Mouse (Mus musculus) heart, postnatal 4 days (tissue): Measurements from ENCODE around the gene Ccdc157. TPM values are rescaled to one million over a fixed set of nuclear protein-coding genes. Genes with fewer than 3 reads are reported as not detected.
"Not testable (repeated sequence)": the region's sequence is repeated elsewhere in the genome, so short reads cannot be mapped to it uniquely, and the experiment has no call there.

Experiments used
- DNase-seq: peaks from one replicate; pipeline ENCODE4 v3.0.0; 2021
- total RNA-seq, 2 experiments: library from RNA; stranded (reverse); gene quantifications; 2 replicates each; pipeline ENCODE4 v1.2.3; 2021

Gene Ccdc157
- 1 to 10 TPM; 5.8 to 6.5 TPM for total RNA-seq

DNA sequence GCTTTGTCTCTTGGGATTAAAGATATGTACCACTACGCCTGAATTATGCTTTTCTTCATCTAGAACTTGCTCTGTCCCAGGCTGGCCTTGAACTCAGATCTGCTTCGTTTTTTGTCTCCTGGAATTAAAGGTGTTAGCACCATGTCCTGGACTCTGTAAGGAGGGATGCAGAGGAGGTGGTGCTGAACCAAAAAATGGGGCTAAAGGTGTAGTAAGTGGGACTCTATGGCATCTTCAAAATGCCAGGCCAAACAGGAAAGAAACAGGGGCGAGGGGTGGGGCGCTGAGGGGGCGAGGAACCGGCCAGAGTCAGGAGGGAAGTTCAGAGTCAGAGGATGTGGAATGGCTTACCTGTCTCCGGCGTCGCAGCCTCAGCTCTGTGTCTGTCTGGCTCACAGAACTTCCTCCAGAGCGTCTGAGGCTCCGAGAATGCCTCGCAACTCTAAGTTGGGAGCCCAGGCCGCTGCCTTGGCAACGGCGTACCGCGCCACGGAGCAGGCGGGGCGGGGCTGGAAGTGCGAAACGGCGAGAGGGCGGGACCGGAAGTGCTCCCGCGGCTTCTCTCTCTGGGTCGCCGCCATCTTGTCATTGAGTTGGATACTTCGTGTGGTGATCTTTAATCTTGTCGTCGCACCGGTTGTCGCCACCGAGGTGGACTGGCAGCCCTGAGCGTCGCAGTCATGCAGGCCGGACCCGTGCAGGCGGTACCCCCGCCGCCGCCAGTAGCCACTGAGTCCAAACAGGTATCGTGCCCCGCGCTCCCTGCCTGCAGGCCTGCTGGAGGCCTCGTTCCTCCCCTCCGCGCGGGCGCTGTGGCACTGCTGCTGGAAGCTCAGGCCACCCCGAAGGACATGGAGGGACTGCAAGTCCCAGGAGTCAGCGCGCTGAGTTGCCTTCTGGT is at the start of gene Ccdc157, which contains the start of gene Sf3a1:
TSS of gene Ccdc157 (minus strand) at position 486 of the 901 bp plus-strand sequence.
TSS of gene Sf3a1 (plus strand) at position 543 of the 901 bp plus-strand sequence.
- peak; percentile 96 for DNase-seq

DNA sequence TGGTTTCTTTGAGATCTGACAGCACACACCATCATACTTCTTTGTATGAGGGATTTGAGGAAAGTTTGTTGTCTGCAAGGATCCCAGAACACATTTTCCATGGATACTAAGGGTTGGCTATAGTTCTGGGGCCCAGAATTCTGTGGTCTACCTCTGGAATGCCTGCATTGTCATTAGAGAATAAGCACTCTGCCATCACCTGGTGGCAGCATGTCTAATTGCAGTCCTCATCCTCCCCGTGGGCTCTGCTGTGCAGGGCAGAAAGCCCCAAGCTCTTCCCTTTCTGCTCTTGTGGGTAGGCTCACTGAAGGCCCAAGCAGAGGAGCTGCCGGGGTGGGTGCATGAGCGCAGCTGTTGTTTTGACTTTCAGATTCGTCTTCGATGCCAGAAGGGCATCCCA is 49.5 kb upstream of the Ccdc157 start:
- peak; percentile 37 for DNase-seq

DNA sequence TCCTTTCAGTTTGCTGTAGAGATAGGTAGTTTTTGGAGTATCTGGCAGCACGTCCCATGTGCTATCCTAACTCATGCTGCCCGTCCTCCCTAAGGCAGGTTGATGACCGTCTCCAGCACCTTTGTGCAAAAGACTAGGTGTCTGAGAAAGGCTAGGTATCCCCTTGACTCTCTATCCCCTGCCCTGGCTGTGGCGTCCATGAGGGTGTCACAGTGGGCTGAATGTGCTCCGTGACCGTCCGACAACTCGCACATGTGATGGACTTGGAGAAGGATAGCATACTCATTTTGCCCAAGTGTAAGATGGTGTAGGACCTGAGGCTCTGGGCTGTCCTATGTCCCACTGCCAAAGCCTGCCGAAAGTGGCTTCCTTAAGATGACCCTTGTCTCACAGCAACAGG is 47.6 kb upstream of the Ccdc157 start:
- DNase-seq: no peak

DNA sequence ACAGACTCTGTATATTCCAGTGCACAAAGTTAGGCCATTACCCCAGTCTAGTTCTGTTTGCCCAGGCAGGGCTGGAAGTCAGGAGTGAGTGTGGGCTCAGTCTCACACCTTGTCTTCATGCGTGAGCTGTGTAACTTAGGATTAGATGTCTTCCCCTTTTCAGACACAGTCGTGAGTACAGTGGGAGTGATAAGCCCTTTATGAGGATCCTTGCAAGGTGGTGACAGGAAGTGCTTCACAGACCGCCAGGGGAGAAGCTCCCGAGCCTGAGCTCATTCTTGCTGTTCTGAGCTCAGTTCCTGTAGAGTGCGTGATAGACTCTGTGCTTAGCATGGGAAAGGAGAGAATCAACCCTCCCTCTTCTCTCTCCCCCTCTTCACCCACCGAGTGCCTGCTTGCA is 46.5 kb upstream of the Ccdc157 start:
- DNase-seq: no peak

DNA sequence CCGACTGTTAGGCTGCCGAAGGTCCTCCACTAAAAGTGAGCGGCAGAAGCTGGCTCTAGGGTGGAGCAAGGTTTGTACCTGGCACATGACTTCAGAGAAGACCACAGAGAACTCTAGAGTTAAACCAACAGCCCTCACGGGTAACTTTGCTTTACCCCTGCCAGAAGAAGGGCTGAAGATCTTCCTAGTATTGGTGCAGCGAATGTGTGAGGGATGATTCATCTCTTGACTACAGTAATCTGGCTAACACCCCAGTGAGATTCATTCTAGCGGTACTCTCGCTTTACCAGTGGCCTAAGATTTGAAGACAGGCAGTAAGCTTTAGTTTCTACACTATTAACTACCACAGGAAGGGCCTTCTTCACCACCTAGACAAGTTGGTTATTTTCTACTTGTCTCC is 45.9 kb upstream of the Ccdc157 start:
- DNase-seq: no peak

DNA sequence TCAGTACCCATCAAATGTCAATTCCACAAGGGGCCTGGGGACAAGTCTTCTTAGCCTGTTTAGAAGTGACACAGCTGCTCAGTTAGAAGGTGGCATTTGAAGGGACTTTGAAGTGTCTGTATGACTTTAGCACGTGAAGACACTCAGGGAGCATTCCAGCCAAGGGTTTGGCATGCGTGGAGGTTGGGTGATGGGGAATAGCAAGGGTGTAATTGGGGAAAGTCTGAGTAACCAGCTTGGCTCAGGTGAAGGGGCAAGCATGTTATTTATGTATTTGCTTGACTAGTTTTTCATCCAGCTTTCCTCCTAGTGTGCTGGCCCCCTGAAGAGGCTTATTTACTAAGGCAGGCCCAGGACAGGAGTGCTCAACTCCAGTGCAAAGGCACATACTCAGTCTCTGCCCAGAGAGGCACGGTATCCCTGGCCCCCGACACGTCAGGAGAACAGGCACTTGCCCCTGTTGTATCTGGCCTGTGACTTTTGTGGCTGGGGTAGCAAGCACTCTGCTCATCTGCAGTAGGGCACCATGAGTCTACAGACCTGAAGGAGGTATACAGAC is 45.1 kb upstream of the Ccdc157 start:
- no peak for DNase-seq

DNA sequence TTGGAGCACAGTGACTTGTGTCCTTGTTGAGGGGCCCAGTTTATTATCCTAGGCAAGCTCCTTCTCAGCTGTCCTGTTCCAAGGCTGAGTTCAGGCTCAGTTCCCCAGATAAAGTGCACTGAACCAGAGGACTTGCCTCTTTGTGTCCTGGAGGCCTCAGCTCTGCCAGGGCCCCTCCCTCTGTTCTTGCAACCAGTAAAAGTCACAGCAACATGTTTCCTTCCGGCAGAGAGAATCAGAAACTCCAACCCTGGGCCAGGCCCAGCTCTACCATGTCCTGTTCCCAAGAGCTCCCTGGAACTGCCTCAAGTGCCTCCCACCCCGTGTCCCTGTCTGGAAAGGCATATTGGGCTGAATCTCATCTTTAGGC is 43.6 kb upstream of the Ccdc157 start:
- peak; percentile 78 for DNase-seq

DNA sequence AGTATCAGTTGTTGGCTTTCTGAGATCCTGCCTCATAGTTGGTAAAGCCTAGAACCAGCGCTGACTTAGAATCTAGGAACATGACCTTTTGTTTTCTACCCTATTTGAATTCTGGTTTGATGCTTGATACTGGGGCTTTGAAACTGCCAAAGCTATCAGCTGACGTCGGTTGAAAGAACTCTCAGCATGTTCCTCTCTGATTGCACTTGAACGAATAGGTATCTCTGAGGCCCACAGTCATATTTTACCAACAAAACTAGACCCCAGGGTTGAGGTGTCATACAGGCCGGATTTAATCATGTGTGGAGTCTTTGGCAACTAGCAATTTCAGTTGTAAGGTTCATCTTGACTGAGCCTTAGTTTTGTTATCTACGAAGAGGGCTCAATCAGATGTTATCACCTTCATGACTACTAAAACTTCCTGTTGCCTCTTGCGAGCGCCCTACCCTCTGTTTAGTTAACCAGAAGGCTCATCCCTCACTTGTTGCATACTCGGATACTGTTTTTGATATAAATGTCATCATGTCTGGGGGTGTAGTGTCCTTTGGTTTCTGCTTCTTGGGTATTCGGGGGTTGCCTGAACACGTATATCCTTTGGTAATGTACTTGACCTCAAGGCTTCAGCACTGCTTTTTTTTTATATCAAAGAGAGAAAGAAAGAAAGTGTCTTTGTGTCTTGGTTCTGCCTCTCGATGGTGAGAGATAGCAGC is 43.1 kb upstream of the Ccdc157 start:
- DNase-seq: no peak

DNA sequence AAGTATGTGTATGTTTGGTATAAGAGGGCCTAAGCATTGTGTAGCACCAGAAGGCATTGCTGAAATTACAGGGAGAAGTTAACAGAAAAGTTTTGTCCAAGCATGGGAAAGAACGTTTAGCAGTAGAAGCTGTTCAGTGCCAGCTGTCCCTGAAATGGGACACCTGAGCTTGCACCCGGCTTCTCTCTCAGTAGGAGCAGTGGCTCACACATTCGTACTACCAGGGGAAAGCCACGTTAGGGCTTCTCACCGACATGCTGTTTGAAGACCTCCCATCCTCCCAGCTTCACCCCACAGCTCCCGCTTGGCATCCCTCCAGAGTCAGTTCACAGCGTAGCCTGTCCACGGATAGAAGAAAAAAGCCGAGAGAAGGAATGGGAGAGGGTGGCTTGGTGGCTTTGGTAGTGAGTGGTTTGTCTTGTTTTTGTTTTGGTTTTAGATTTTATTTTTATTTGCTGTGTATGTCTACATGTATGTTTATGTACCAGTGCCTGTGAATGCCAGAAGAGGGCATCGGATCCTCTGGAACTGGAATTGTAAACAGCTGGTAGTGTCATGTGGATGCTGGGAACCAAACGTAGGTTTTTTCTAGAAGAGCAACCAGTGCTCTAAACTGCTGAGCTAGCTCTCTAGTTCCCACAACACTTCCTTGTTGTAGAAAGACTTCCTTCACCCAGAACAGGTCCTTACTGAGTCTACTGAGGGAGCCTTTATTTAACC is 42.0 kb upstream of the Ccdc157 start:
- peak; percentile 52 for DNase-seq

DNA sequence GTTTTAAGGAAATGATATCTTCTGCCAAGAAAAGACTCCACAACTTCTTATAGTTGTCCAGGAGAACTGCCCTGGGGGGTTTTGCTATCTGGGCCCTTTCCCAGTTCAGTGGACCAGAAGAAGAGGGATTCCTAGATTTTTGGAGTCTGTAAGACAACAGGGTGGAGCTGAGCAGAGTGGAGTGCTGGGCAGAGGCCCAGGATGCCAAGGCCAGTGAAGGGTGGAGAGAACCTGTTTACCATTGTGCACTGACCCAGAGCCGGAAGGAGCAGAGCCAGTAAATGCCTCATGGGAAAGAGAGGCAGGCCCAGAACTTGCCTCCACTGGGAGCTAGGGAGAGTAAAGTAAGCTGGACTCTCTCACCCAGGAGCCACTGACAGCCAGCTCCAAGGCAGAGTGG is 37.6 kb upstream of the Ccdc157 start:
- DNase-seq: no peak

DNA sequence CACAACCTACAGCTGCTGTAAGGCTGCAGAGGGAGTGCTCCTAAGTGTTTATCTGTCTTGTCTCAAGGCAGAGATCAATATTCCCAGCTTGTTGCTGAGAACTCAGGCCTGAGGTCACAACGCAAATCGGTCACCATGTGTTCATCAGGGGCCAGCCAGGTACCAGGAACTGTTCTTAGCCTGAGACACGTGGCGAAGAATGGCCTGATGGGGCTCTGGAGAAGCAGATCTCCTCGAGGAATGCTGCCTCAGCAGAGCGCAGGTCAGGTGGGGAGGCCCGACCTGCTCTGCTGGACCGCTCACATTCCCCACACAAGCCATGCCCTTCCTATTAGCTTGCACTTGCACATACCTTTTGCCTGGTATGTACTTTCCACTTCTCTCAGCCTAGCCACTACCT is 36.5 kb upstream of the Ccdc157 start:
- no peak for DNase-seq

DNA sequence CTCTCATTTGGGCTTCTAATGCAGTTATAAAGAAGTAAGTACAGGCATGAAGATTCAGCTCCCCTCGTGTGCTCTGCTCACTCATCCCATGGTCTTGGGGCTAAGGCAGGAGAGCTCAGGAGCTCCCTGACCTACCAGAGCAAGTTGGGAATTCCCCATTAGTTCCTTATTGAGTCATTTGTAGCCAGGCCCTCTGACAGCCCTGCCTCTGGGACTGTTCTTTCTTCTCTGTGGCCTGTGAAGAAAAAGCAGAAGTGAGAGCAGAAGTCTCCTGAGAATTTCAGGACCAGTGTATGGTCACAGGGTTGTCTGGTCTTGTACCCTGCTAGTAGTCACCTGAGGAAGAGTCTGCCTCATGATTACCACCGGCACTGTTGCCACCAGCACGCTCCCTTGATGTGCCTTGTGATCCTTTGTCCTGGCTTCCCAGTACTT is 35.5 kb upstream of the Ccdc157 start:
- no peak for DNase-seq

DNA sequence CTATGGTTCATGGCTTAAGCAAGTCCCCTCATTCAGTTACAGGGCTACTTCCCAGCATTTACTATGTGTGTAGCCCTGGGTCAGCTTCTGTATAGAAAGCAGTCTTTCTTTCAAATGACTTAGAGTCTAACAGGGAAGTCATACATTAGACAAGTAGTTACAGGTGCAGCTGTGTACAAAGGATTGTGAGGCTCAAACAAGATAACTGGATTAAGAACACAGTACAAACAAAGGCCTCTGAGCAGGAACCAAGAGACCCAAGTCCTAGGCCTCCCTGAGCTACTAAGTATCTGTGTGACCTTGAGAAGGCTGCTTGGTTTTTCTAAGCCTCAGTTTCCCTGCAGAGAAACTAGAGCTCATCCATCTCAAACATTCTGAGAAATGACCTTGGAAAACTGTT is 33.3 kb upstream of the Ccdc157 start:
- DNase-seq: no peak

DNA sequence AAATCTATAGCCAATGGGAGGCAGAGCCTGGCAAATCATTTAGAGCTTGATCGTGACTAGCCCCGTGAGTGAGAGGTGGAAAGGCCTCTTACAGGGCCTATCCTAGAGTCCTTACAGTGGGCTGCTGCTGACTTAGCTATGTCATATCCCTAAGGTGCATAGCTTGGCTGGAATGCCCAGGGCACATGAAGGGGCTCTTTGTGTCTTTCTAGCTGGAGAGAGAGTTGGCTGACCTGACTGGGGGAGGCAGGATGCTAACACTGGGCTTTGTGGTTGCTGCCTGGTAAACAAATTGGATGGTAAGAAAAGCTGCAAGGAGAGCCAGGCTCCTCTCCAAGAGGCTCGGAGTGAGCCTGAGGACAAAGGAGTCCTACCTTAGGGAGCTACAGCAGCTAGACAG is 32.7 kb upstream of the Ccdc157 start:
- no peak for DNase-seq

DNA sequence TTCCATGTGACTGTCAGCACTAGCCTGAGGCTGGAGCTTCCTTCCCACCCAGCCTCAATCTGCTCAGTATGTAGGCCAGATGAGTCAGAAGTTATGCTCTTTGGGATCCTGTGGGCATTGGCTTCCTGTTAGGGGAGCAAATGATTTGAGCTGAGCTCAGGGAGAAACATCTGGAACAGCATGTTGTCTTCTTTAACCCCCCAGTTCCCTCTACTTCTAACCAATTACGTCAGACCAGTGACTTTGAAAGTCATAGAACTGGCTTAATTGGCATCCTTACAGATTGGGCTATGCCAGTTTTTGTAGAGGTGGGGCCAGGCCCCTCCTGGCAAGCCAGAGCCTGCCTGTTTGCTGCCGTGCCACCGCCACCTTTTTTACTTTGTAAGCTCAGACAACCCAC is 30.6 kb upstream of the Ccdc157 start:
- DNase-seq: no peak

DNA sequence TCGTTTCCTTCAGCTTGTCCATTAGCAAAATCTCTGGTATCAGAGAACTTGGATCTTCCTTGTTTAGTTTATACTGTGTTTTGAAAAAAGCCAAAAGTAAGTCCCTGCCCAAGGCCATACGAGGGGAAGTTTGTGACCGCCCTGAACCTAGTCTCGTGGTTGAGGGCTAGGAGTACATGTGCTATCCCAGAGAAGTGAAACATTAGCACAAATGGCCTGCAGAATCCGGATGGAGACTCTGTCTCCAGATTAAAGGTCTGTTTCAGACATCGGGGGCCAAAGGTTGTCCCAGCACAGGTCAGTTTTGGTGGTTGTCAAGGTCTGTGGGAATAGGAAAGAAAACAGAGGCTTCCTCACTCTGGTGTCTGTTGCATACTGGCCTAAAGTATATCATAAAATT is 29.1 kb upstream of the Ccdc157 start:
- DNase-seq: no peak

DNA sequence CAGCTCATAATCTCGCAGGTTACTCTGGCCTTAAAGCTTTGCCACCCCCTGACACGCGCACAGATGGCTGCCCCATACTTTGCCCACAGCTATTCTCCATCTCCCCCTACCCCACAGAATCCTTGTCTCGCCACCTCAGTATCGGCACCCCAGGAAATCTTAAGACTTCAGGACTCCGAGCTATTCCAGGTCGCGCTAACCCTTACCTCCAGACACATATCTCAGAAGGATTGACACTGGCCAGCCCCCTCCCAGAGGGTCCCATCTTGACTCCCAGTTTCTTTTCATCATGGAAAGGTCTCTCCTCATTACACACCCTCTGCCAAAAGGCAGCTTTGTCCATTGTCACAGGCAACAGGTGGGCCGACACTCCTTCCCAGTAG is 27.2 kb upstream of the Ccdc157 start:
- DNase-seq: no peak

DNA sequence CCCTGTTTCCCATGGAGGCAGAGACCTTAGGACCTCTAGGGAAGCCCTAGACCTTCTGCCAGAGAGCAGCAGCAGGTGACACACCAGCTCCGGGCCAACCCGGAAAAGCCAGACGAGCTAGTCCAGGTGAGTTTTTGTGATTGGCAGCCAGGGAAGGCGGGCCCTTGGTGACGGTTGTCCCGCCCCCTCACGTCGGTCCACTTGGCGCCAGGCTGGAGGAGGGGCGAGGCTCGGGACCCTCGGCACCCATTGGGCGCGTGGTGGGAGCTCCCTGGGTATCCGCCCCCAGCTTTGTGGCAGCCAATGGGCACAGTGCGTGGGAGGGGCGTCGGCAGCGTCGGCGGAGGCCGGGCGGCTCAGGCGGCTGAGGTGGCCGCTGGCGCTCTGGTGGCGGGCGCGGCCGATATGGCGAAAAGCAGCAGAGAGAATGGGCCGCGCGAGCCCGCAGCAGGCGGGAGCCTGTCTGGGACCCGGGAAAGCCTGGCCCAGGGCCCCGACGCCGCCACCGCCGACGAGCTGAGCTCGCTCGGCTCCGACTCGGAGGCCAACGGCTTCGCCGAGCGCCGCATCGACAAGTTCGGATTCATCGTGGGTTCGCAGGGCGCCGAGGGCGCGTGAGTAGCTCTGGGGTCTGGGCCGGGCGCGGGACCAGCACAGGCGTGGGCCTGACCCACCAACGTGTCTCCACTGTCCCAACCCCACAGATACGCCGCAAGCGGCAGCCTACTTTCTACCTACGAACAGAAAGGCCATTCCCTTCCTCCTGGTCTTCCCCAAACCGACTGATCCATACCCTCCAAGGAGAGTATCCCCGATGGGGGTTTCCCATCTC is 26.6 kb upstream of the Ccdc157 start, which contains the start of gene Tbc1d10a:
TSS of gene Tbc1d10a (plus strand) at position 304 of the 832 bp plus-strand sequence.
- DNase-seq: peak; percentile 99

DNA sequence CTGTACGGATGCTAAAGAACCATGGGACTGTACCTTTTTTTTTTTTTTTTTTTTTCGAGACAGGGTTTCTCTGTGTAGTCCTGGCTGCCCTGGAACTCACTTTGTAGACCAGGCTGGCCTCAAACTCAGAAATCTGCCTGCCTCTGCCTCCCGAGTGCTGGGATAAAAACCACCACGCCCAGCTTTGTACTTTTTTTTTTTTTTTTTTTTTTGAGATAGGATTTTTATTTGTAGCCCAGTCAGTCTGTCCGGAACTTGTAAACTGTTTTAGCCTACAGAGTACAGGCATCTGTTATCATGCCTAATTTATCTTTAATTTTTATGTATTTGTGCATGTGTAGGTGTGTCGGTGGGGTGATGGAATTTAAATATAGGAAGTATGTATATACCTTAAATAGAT is 25.4 kb upstream of the Ccdc157 start:
- DNase-seq: not testable (repeated sequence)

DNA sequence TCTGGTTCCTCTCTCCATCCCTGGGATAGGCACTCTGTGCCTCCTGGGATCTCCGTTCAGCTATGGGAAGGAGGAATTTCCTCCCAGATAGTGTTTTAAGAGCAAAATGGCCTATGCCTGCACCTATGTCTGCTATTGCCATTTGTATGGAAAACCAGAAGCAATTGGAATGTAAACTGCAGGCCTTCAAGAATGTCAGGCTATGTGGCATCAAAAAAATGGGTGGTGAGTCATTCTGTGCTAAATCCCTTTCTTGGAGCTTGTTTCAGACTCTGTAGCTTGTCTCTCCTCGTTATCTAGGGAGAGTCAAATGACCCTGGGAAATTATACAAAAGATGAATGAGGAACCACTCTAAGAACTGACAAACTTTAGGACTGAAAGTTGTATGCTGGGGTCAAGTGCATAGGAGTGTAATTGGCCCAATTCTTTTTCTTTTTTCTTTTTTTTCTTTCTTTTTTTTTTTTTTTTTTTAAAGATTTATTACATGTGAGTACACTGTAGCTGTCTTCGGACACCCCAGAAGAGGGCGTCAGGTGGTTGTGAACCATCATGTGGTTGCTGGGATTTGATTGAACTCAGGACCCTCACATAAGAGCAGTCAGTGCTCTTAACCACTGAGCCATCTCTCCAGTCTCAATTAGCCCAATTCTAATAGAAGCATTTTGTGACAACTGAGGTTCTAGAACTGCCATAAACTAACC is 24.3 kb upstream of the Ccdc157 start:
- DNase-seq: no peak

DNA sequence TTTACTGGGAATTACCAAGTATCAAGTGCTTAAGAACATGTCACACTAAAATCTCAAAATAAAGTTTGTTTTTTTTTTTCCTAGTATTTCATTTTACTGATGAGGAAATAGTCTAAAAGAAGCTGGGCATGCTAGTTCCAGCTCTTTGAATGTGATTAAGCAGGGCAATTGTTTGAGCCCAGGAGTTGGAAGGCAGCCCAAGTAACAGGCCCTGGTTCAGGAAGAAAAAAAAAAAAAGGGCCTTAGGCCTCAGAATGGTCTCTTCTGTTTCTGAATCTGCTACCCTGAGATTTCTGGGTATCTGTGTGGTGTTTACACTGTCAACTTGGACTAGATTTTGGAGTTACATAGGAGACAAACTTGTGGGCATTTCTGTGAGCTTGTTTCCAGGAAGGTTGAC is 23.4 kb upstream of the Ccdc157 start:
- no peak for DNase-seq
